Mouse (Mus musculus) E14TG2a.4 (cell line): ENCODE measurements around the gene Hoxa5.
A peak's percentile ranks its signal among the peaks of the same experiment; 100 is the strongest.

Experiments
- H3K27me3 ChIP-seq: 2 replicates; pipeline ENCODE4 v1.6.1; 2014; ENCODE audit warnings: low read length, control low read depth; ENCODE audit not compliant: insufficient read depth
- H3K36me3 ChIP-seq: 2 replicates; pipeline ENCODE4 v1.6.1; 2014; ENCODE audit warnings: low read length, control low read depth; ENCODE audit not compliant: insufficient read depth
- H3K4me1 ChIP-seq: replicated peaks from 2 replicates; pipeline ENCODE4 v1.6.1; 2014; ENCODE audit warnings: low read depth, low read length, control low read depth
- H3K4me3 ChIP-seq: replicated peaks from 2 replicates; pipeline ENCODE4 v1.5.1; 2014; ENCODE audit warnings: mild to moderate bottlenecking, low read length
- H3K9me3 ChIP-seq: 2 replicates; pipeline ENCODE4 v1.6.1; 2014; ENCODE audit warnings: low read length, control low read depth
- CTCF ChIP-seq: conservative IDR thresholded peaks from 2 replicates; pipeline ENCODE4 v1.5.1; 2014; ENCODE audit warnings: low read length
- NANOG ChIP-seq: IDR thresholded peaks from 2 replicates; pipeline ENCODE4 v1.6.1; 2014; ENCODE audit warnings: borderline replicate concordance, low read length, mixed read lengths
- POU5F1 ChIP-seq: IDR thresholded peaks from 2 replicates; pipeline ENCODE4 v1.6.1; 2014; ENCODE audit warnings: low read length, borderline replicate concordance

The Hoxa5 gene

DNA sequence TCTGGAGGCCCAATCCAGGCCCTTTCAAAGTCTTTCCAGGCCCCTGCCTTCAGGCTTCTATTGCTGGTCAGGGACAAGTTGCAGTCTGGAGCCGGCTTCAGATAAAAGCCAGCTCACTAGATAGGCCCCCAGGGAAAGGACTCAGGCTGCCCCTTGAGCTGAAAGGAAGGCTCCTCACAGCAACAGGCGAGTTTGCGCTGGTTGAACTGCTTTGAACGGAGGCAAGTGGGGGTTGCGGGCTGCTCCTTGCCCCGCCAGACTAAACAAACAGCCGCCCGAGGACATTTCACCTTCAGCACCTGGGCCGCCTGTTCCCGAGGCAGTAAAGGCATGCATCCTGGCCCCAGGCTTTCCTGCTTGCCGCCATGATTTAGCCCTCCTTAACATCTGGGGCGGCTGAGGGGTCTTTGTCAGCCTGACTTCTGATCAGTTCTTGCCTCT lies 39.3 kb upstream of the Hoxa5 start:
- H3K36me3 ChIP-seq: no peaks in the 10 kb centered on the region

DNA sequence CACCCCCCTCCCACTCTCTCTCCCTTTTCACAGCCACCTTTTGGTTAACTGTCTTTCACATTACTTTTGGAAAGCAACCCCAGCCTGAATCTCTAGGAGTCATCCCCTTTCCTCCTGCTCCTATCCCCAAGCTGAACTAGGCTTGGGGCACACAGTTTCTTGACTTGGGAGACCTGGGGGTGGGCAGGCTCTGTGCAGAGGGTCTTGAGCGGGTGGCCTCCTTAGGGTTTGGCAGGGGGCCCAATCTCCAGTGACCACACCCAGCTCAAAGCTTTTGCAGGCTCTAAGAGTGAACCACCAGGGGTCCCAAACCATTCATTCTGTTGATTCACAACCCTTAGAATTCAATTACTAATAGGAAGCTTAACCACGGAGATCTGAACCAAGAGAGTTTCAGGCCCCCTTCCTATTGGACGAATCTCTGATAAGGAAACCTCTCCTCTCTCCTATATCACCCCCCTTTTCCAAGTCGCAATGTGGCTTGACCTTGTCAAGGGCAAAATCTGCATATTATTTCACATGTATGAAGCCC lies 38.5 kb upstream of the Hoxa5 start:
- 0 out of 2 replicates have a peak, but pooled peaks cover 2% of the 10 kb centered on the region for H3K9me3 ChIP-seq
- H3K4me1 ChIP-seq: peaks cover 68% of the 10 kb centered on the region
- TF ChIP-seq POU5F1 (no peak), NANOG (no peak), CTCF (no peak)
- H3K36me3 ChIP-seq: no peaks in the 10 kb centered on the region
- no peak overlapping the region for H3K4me3 ChIP-seq
- peaks cover 96% of the 10 kb centered on the region for H3K27me3 ChIP-seq

More for the DNA sequence above, 39.3 kb upstream of the Hoxa5 start:
- TF ChIP-seq NANOG (no peak), CTCF (no peak), POU5F1 (no peak)
- H3K4me1 ChIP-seq: peaks cover 76% of the 10 kb centered on the region
- H3K4me3 ChIP-seq: no peak overlapping the region
- peaks cover 2% of the 10 kb centered on the region; the same call in 1 of the 2 replicates for H3K9me3 ChIP-seq
- H3K27me3 ChIP-seq: peaks cover 96% of the 10 kb centered on the region

- peak overlapping the region; percentile 51 for H3K4me3 ChIP-seq
- no peaks in the 10 kb centered on the region for H3K36me3 ChIP-seq
- H3K4me1 ChIP-seq: peaks cover 58% of the 10 kb centered on the region
- peaks cover 97% of the 10 kb centered on the region for H3K27me3 ChIP-seq
- no peak for TF ChIP-seq NANOG
- peaks cover 2% of the 10 kb centered on the region; the same call in 1 of the 2 replicates for H3K9me3 ChIP-seq
These were observed 36.7 kb upstream of the Hoxa5 start for GRCm38 (mm10) chr6:52241001-52241621.

GRCm38 (mm10) chr6:52240389-52241000 lies 36.1 kb upstream of the Hoxa5 start, which contains the start of gene Hoxa10:
Hoxa10 (minus strand) TSS chr6:52240854.
- peaks cover 97% of the 10 kb centered on the region for H3K27me3 ChIP-seq
- TF ChIP-seq CTCF (peak; percentile 74), NANOG (no peak)
- peaks cover 52% of the 10 kb centered on the region for H3K4me1 ChIP-seq
- H3K4me3 ChIP-seq: peak within 1 kb of the TSS; percentile 51
- H3K36me3 ChIP-seq: no peaks in the 10 kb centered on the region
- H3K9me3 ChIP-seq: peaks cover 2% of the 10 kb centered on the region; the same call in 1 of the 2 replicates

- no peak for TF ChIP-seq CTCF
- TF ChIP-seq POU5F1: no peak
- TF ChIP-seq NANOG: no peak
- peak overlapping the region; percentile 51 for H3K4me3 ChIP-seq
- H3K9me3 ChIP-seq: peaks cover 2% of the 10 kb centered on the region; the same call in 1 of the 2 replicates
- no peaks in the 10 kb centered on the region for H3K36me3 ChIP-seq
- peaks cover 97% of the 10 kb centered on the region for H3K27me3 ChIP-seq
- H3K4me1 ChIP-seq: peaks cover 51% of the 10 kb centered on the region
These were observed 35.4 kb upstream of the Hoxa5 start for GRCm38 (mm10) chr6:52239625-52240388.

- Histone ChIP-seq H3K4me3 (no peak overlapping the region), H3K4me1 (peaks cover 48% of the 10 kb centered on the region), H3K36me3 (no peaks in the 10 kb centered on the region), H3K27me3 (peaks cover 97% of the 10 kb centered on the region), H3K9me3 (peaks cover 2% of the 10 kb centered on the region; the same call in 1 of the 2 replicates)
- TF ChIP-seq CTCF: no peak
- no peak for TF ChIP-seq POU5F1
- no peak for TF ChIP-seq NANOG
These were observed 34.6 kb upstream of the Hoxa5 start for GRCm38 (mm10) chr6:52238976-52239375.

- no peaks in the 10 kb centered on the region for H3K36me3 ChIP-seq
- H3K9me3 ChIP-seq: peaks cover 2% of the 10 kb centered on the region; the same call in 1 of the 2 replicates
- H3K27me3 ChIP-seq: peaks cover 97% of the 10 kb centered on the region
- peaks cover 47% of the 10 kb centered on the region for H3K4me1 ChIP-seq
- no peak overlapping the region for H3K4me3 ChIP-seq
- TF ChIP-seq NANOG (no peak), POU5F1 (no peak), CTCF (no peak)
These were observed 33.8 kb upstream of the Hoxa5 start for GRCm38 (mm10) chr6:52238155-52238545.
